Mouse (Mus musculus) cerebellum, postnatal 4 days (tissue): Measurements from ENCODE around the gene Slc35c1.
A peak's percentile ranks its signal among the peaks of the same experiment; 100 is the strongest.
"Not testable (repeated sequence)": the region's sequence is repeated elsewhere in the genome, so short reads cannot be mapped to it uniquely, and the experiment has no call there.

ENCODE experiments used
- DNase-seq, 2 experiments: peaks; one replicate each; pipeline ENCODE4 v3.0.0; 2022; ENCODE audit warnings: low spot score in 2 of 2, mixed read lengths in 1 of 2

Gene Slc35c1

DNA sequence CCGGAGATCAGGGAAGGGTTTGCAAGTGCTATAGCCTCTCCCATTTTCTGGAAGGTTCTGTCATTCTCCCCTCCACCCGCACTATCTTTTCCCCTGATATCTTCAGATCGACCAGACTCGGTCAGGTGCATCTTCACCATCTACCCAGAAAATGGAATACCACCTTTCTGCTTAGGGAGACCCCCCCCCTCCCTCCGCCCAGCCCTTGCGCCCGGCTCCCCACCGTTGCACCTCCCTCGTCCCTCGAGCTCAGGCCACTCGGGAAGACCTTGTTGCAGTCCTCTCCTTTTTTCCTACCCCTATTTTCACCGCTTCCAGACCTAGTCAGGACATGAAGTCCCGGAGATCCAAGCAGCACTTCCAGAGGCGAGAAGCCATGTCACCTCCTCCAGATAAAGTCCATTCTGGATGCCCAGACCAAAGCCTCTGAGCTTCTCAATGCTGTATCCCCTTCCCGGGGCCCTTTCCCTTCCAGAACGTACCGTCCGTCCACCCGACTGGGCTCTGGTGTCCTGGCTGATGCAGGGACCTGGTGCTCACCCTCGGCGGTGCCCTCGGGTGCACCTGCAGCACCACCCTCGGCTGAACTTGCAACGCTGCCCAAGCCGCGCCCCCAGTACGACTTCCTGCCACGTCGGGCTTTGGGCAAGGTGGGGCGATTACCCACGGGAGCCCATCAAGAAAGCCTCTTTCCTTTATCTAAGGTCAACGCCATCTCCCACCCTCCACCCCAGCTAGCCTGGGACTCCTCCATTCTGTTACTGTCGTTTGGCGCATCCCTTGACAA is at the start of gene Slc35c1:
Slc35c1 (minus strand) TSS at position 618 of the 787 bp plus-strand sequence.
- no peak for DNase-seq

DNA sequence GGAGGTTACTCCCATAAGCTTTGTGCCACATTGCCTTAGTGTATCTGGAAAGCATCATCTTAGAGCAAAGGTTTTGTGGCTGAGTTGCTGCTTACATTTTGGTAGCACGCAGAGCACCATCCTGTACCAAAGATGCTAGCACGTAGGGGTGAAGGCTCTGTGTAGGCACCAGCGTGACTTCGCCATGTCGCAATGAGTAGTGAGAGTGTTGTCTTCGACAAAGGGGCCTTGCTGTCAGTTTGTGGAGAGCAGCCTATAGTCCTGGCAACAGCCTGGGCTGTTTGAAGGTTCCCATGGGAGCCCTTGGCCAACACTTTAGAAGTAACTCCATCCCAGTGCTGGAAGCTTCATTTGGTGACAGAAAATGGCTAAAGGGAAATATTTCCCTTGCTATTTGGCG is 45.0 kb upstream of the Slc35c1 start:
- no peak for DNase-seq

DNA sequence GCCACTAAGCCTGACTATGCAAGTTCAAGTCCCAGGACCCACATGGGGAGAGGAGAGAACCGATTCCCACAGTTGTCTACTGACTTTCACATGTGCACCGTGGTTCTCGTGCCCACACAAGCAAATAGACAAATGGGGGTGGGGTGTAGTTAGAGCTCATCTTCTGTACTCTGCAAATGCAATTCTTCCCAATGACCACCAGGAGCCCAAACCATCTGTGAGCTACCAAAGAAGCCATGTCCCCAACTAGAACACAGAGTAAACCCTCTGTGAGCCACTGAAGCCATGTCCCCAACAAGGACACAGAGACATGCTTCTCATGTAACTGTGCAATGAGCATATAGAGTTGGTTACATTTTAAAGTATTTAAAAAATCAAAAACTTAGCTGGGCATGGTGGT is 43.1 kb upstream of the Slc35c1 start:
- DNase-seq = no peak

DNA sequence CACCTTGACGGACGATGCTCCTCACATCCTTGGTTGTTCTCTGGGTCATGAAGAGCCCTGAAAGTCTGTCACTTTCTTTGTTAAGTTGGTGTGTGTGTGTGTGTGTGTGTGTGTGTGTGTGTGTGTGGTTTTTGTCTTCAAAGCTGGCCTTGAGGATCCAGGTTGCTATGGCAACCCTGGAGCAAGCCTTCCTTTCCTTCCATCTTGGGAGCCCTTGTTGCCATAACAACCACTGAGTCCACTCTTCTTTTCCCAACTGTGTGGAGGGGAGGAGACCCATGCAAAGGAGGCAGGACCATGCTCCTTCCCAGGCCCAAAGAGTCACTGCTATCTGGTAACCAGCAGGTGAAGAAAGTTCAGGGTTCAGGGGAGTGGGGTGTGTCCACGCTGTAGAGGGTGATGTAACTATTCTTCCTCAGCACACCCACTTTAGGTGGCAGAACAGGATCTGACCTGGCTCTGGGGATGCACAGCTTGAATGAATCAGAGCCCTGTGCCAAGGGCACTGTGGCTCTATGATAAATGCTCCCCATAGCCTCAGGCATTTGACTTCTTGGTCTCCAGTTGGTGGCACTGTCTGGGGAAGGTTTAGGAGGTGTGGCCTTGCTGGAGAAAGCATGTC is 39.5 kb upstream of the Slc35c1 start:
- DNase-seq = no peak

DNA sequence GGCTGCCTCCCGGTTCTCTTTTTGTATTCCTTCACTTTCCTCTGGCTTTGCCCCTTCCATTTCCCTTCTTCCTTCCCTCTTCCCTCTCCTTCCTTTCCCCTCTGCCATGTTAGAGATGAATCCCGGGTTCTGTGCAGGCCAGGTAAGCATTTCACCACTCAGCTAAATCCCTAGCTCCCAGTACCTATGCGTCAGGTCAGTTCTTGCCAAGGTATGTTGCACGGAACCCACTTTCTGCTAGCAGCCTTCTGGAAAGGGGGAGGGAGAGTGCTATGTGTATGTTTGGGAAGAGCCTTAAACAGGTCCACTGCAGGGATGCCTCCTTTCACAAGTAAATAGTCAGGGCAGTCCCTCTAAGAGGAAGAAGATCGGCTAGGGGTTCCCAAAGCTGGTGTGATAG is 36.8 kb upstream of the Slc35c1 start:
- DNase-seq = no peak

DNA sequence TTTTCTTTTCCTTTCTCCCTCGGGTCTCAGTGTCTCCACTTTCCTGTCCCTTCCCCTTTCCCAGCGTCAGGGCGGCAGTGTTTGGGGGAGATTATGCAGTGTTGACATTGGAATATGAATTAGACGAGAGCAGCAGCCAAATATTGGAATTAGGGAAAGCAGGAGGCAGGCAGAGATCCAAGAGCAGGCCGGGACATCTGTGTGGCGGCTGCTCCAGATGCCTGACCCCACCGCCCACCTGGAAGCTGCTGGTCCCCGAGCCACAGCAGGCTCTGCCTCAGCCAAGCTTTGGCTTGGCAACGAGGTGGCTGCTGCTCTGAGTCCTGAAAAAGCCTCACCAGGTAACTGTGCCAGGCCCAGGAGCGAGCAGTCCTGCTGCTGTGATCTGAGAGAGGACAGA is 36.3 kb upstream of the Slc35c1 start:
- no peak for DNase-seq

DNA sequence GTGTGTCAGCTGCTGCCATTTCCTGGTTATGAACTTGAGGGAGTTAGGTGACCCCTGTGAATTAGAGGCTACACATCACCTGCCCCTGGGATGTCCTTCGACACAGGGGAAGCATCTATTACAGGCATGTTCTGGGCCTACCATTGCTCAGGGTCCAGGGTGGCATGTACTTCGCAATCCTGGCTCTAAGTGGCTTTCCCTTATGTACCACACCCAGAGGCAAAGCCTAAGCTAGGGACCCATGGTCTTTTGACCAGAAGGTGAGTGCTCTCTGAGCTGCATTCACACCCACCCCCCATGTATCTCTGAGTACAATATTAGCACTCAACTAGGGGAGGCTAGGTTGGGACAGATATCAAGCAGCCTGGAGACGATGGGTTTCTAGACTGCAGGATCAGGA is 34.6 kb upstream of the Slc35c1 start:
- DNase-seq = no peak

DNA sequence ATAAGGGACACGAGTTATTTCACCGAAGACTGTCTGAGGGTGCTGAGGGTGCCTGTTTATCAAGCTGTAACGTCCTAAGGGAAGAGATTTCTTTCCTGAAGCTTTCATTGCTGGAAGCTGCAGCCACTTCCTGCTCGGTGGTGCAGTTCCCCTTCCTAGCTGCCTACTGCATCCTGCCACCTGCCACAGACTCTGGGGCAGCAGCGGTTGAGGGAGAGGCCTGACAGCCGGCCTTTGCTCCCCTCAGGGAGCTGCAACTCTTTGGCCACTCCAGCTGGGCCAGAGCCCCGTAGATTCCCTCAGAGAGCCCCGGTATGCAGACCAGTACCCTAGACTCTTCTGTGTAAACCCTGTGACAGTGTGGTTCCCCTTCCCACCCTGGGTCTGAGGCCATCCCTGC is 34.1 kb upstream of the Slc35c1 start:
- DNase-seq = no peak

DNA sequence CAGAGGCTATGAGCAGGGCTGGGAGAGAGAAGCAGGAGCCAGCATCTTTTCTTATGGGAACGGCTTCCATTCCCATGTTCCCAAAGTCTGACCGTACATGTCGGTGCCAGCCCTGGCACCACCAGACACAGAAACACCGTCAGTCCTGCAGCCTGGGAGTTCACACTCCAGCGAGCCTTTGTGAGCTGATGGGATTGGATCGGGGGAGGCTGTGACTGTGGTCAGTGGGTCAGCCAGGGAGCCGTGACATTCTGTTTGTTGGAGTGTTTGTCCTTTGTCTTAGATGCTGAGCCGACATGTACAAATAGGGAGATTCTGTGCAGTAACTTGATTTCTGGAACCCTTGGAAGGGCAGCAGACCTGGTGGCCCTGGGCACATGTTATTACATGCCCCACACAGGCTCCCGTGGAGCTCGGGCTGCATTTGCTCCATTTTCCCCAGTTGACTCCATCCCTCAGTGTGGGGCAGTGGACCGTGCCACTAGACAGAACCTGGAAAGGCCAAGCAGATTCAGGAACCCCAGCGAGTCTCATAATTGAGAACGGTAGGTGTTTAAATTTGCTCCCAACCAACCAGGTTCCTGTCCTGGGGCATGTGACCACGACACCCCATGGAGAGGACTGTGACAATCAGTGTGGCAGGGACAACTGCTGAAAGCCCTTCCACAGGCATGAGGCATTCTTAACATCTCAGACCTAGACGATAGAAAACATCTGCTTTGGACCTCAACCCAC is 33.5 kb upstream of the Slc35c1 start:
- DNase-seq = no peak

DNA sequence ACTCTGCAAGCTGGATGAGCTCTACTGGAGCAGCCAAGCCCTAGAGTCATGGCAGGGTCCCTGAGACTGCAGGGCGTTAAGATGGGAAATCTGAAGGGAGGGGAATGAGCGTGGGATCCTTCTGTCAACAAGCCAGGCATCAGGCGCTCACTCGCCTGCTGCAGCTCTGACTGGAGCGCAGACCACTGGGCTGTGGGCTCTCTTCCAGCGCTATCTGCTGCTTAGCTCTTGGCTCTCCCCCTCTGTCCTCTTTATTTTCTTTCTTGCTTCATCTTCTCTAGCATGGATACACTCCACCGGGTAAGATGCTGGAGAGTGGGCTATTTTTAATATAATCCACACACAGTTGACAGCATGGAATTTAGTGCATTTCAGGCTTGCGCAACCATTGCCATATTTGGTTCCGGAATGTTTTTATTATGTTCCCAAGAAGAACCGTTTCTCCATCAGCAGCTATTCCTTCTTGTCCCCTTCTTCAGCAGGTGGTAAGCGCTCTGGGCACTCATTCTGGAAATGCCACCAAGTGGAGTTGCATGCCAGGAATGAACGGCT is 31.7 kb upstream of the Slc35c1 start:
- DNase-seq = no peak

DNA sequence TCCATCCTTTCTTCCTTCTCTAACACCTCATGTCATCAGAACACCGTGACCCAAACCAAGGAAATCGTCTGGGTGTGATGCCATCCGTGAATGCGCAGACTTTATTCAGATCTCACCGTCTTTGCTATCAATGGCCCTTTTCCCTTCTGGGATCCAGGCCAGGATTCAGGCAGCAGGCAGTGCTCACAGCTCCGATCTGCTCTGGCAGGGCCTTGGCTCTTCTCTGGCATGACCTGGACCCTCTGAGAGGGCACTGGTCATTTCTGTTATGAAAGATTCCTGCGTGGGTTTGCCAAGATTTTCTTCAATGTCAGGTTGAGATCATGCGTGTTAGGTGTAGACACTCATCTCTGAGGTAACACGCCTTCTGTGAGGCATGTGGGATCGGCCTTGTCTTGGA is 30.2 kb upstream of the Slc35c1 start:
- no peak for DNase-seq

DNA sequence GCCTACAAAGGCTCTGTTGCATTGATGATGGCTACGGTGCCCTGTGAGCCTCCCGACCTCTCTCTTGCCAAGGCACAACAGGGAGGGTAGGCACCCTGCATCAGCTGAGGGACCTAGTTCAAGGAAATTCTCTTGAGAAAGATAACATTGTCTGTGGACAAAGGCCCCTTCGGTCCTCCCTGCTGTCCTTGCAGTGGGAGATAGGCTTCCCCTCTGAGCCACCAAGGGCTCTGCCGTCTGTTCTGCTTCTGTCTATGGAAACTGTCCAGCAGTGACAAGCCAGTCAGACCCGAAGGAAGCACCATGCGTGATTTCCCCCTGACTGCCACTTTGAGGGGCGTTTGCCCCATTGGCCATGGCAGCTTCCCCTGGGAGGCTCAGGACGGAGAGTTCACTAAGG is 27.5 kb upstream of the Slc35c1 start:
- DNase-seq = no peak

DNA sequence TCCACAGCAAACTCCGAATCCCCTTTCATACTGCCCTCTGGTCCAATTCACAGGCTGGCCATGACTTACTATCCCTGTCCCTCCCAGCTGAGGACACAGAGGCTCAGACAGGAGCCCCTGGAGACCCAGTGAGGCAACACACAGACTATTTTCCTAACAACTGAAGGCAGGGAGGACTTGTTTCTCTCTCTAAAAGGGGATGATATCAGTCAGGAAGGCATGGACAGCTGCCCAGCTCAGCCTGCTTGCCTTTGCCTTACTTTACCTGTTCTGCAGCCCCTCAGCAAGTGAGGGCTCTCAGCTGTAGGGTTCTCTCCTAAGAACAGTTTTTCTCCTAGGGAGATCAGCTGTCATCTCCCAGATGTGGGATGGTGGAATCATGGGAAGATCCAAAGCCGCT is 26.6 kb upstream of the Slc35c1 start:
- no peak for DNase-seq

DNA sequence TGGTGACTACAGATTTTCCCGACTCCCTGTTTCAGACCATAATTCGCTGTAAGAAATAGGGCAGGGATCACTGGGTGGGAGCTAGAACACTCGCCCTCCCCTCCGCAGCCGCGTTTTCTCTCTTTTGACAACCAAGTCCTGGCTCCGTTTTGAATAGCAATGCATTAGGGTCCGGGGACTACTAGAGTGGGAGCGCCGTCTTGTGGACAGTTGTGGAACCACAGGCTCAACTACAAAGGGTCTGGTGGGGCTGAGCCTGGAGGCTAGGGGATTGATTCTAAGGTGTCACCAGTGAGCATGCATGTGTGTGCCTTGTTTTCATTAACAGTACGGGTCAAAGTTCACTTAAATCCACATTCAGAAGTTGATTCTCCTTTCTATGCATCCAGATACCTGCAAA is 26.1 kb upstream of the Slc35c1 start:
- peak; percentile 79 to 90 for DNase-seq

DNA sequence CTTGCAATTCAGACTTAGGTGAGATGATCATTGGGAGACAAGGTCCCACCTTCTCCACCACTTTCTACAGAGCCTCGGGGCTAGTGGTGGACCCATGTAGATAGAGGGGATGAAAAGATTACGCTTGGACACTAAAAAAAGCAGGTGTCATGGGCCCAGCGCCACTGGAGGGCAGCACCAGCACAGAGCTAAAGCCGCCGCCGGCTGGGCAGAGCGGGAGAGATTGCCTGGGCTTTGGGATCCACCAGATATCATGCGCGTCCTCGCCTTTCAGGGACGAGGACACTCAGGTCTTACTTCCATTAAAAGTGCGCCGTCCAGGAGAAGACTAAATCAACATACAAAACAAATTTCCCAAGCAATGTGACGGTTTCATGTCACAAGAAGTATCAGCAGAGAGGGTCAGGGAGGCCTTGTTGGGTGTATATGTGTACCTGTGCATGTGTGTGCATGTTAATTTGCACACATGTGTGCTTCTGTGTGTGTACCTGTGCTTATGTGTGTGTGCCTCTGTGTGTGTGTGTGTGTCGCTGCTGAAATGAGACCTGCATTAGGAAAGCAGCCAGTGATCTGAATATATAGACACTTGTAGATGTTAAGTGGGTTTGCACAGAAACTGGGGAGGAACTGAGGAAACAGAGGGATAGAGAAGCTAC is 25.4 kb upstream of the Slc35c1 start:
- peak; percentile 55 to 84 for DNase-seq

DNA sequence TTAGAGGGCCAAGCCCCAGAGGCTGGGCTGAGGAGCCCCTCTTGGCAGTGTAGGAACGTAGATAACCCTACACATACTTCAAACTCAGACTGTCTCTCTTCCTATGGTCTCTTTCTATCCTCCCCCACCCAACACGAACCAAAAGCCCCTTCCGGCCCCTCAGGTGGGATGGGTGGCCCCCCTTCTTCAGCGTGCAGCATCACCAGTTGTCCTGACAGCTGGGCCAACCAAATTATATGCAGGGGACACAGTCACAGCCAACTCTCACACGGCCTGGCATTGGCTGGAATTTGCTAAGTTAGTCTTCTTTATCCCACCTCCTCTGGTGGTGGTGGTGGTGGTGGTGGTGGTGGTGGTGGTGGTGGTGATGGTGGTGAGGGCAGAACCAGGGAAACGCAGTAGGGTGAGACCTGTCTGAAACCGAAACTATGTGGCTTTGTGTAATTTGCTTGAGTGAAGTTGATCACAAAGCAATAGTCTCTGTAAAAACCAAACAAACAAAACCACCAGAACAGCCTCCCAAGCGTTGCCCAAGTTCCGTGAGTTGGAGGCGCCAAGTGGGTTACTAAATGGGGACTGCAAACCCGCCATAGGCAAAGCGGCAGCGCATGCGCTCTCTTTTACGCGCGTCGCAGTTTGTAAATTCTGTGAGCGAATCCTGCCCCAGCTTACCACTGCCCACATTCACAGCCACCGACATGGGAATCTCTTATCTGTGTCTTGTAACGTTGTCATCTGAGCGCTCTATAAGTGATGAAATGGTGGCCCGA is 24.1 kb upstream of the Slc35c1 start:
- DNase-seq = no peak

DNA sequence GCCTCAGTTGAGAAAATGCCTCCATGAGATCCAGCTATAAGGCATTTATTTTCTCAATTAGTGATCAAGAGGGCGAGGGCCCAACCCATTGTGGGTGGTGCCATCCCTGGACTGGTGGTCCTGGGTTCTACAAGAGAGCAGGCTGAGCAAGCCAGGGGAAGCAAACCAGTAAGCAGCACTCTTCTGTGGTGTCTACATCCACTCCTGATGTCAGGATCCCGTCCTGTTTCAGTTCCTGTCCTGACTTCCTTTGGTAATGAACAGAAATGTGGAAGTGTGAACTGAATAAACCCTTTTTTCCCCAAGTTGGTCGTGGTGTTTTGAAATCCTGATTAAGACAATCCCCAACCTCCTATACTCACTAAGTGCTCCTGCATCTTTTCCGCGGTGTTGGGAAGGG is 23.2 kb upstream of the Slc35c1 start:
- DNase-seq = no peak

DNA sequence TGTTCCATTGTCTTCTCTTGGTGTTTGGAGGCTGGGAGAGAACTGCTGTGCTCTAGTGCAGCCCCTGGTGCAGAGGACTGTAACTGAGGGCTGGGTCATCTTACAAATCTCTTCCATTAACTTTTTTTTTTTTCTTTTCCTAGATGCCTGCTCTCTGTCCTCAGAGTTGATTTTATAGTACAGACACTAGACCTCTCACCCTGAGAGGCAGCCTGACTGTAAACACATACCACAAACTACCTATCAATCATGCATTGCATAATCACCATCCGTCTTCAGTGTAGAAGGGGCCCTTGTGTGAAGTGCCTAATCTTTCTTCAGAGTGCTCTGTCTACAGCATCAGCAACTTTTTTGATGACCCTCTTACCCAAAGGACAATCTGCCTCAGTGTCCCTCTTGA is 22.2 kb upstream of the Slc35c1 start:
- DNase-seq = no peak

DNA sequence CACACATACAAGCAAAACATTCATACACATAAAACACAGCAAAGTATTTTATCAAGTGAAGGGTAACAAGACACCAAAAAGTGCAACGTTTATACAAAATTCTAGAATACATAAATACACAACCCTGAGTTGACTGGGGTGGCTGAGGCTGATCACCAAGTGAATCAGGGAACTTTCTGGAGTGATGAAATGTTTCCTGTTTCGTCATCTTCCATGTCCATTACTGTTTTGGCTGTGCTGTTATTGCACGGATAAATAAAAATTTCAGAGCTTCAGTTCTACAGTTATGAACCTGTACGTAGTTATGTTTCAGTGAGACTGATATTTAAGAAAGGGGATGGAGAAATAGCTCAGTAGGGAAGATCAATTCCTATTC is 18.0 kb upstream of the Slc35c1 start:
- DNase-seq = no peak

DNA sequence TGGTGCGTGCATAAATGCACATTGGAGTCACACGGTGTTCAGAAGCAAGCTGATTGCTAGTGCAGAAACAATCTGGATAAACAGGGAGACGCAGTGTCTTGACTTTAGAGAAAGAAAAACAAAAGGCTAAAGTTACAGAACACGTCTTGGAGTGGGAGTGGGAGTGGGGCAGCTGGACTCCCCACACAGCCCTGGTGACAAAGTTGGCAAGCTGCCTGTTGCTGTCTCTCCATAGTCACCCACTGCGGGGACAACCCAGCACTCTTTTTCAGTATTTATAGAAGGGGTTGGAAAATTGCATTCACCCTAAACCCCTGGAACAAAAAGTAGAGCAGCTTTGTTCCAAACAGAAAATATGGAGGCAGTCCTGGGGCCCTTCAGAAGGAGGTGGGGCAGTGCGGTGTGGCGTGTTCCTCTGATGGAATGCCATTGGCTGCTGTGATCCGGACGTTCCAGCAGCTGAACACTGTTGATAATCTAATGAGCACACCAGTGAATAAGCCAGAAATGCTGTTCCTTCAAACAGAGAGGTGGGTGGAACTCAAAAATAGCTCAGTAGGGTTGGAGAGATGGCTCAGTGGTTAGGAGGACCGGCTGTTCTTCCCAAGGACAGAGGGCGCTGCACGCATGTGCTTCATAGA is 17.5 kb upstream of the Slc35c1 start:
- no peak for DNase-seq

DNA sequence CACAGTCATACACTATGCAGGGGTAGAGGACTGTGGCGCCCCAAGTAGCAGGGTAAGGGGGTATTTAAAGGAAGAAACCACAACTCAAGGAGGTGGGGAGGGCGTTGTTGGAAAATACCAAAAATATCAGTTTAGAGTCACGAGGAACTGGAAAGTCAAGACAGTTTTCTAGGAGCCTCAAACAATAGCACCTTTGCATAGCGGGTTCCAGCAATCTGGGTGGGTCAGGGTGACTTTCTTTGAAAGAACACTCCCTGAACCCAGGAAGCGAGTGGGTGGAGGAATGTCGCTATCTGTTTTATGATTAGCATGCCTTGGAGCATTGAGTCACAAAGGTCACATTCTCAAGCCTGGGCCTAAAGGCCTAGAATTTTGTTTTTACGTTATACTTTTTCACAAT is 16.2 kb upstream of the Slc35c1 start:
- not testable (repeated sequence) for DNase-seq
